Mouse (Mus musculus): ENCODE measurements around the gene Gm21586.
"Not testable (repeated sequence)": the region's sequence is repeated elsewhere in the genome, so short reads cannot be mapped to it uniquely, and the experiment has no call there.

DNA sequence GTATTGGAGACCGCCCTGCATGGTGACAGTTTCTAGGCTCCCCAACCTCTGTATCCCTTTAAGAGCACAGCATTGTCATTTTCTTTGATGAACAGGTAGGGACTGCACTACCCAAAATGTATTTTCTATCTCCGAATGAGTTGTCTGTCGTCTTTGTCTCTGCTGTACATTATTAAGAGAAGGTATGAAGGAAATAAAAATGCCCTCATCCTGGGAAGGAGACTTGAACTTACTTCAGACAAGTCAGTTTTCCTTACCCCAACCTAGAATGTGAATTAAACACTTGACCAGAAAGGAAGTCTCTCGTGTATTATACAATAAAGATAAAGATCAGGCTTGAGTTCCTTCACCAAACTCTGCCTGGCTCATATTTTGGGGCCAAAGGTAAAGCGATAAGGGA, 27.3 kb downstream of the Gm21586 start, which contains the start of gene Gm2163:
- not testable (repeated sequence) for TF ChIP-seq POLR2A (IDR thresholded peaks at IDR 0.05; ENCODE audit: borderline replicate concordance, insufficient read depth, low read length); CTCF (IDR thresholded peaks at IDR 0.05; ENCODE audit: borderline replicate concordance, insufficient read depth, low read depth, low read length)
